Mouse (Mus musculus) spleen, adult 12 weeks (tissue): ENCODE results near the gene Mfng.

Source experiments
- DNase-seq: peaks from one replicate; pipeline ENCODE4 v3.0.0; 2022; ENCODE audit warnings: low spot score

The Mfng gene

DNA sequence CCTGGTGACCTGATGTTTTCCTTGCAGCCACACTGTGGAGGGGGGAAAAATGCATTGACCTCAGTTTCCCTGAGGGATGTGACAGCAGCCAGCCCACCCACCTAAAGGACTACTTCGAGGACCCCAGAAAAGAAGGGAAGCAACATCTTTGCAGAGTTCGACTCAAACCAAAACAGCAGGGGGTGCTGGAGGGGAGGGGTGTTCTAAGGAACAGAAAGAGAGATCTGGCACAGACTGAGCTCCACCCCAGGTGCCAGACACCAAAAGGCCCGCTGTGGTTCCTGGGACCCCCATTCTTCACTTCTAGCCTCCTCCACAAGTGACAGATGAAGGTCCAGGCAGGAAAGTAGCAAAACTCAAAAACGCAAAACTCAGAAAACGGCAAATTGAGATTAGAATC, 57.4 kb downstream of the Mfng start:
- no peak for DNase-seq

DNA sequence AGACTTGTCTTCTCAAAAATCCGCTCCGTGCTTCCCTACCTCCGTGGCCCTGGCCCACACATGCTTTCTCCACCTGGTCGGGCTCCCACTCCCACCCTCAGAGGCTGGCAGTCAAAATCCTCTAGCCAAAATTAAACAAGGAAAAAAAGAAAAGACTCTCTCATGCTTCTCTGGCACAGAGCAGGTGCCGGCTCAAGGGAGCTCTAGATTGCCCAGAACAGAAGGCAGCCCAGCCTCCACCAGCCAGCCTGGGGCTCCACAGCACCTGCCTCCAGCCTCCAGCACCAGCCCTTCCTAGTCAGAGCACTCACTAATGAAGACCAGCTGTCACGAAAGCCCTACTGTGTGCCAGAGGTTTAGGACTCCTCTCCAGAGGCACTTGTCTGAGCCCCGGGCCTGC, 59.5 kb downstream of the Mfng start:
- no peak for DNase-seq

DNA sequence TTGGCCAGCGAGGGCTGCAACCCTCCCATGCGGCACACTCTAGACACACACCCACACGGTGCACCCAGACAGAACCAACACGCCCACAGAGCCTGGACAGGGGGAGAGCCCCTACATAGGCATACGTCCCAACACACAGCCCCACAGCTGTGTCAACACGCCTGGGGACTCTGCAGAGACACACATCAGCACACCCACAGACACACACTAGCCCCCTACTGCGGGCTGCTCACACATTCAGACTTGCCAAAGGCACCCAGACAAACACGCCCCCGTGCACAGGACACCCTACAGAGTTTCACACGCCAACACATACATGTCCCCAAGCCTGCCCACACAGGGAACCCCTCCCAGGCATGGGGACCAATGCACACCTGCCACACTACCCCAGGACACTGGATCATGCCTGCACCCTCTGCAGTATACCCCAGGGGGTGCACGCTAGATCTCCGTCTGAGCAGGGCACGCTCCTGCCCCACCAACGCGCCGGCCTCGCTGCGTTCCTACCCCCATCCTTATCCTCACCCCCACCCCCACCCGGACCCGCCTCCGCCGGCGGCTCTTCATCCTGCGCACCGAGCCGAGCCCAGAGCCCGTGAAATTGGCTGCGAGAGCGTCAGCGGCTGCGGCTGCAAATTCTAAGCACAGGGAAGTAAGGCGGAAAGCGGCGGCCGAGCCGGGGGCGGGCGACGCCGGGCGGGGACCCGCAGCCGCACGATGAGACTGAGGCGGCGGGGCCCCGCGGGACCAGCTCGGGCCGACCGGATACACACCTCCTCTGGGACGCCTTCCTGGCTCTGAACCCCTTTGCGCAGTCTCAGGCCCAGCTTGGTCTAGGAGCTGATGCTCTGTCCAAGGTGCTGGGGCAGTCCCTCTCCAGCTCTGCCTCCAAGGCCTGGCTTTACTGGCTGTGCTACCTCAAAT, 60.7 kb downstream of the Mfng start:
- DNase-seq: no peak

- no peak for DNase-seq
Observed at GRCm38 (mm10) chr15:78711935-78712334, 61.3 kb downstream of the Mfng start.

DNA sequence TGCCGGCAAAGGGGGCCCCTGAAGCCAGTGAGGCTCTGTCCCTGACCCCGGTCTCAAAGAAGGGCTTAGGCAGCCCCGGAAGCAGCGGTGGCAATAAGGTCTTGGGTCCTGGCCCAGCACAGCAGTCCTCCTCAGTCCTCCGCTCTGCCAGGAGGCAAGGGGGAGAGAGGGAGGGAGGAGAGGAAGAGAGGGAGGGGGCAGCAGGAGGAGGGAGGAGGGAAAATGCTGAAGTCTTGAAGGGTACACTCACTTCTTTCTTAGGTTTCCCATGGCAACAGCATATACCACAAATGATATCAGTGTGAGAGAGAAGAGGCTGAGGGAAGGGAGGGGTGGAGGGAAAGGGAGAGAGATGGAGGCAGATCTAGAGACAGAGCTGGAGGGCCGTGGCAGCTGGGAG, 62.6 kb downstream of the Mfng start:
- no peak for DNase-seq

DNA sequence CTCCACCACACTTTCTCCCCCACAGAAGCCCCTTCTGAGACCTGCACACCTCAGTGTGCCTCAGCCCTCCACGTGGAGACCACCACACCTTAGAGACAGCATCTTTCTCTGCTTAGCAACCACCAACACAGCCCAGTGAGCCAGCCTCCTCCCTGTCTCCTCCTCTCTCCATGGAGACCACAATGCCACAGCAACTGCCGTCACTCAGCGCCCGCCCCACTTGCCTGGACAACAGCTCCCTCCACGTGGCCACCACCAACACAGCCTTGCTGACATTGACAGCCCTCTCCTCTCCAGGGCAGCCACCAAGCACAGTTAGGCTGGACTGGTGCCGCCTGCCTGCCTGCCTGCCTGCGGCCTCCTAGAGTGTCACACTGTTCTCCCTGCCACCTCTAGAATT, 63.5 kb downstream of the Mfng start:
- DNase-seq: no peak

- DNase-seq: no peak
Observed at GRCm38 (mm10) chr15:78706630-78707029, 66.6 kb downstream of the Mfng start.
